13 mouse cellular contexts compared by ENCODE assay signal in the genomic region with DNA sequence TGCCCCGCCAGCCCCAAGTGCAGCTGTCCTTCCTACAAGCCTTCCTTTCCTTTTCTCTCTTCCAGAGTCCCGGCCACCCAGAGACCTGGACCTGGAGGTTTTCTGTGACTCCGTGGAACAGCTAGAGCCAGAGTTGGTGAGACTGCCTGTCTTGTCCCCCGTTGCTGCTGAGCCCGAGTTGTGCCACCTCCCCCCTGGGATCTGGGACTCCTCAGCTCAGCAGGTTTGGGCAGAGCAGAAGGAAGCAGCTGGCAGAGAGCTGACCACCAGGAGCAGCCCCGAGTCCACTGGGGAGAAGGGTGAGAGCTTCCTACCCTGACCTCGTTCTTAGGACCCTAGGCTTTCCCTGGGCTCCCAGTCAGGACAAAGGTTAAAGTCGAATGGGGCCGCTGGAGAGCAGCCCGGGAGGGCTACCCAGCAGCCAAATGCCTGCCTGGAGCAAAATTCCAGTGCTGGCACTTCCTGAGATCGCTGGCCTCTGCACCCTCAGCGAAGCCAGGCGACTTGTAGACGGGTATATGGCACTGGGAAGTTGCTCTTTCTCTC. TPM values are rescaled to one million over a fixed set of nuclear protein-coding genes. Genes with fewer than 3 reads are reported as not detected.
DNase-seq lines count a peak whose midpoint lies in the region; ATAC-seq and TF ChIP-seq lines count a peak whose summit lies in the region.
"Had no signal": no experiment of that assay in that cellular context is flagged by ENCODE, and none has a peak within 500 bp of the region (broad histone marks: within the 10 kb centered on the region; RNA-seq: fewer than 3 reads in every experiment).

No protein-coding gene starts in this region.

- 0 out of 2 replicates have a peak, but pooled peaks cover 3% of the 10 kb centered on the region for H3K27me3 ChIP-seq in liver, adult 2 months (ENCODE audit: control insufficient read depth, insufficient read depth, low read length)

- TF ChIP-seq CTCF in liver, adult 2 months (IDR thresholded peaks at IDR 0.05; ENCODE audit: low read depth, low read length) = peak; percentile 47

- TF ChIP-seq POLR2A in liver, adult 2 months (IDR thresholded peaks at IDR 0.05; ENCODE audit: extremely low read depth, insufficient read depth, low read length) = no peak

- WGBS in liver, adult 2 months = 23% methylated on average over 14 of the region's 14 CpGs

- H3K4me1 ChIP-seq in liver, adult 2 months (ENCODE audit: control insufficient read depth, insufficient read depth, low read length) = peaks cover 28% of the 10 kb centered on the region

- DNase-seq in adrenal gland, postnatal 14 days = peak; percentile 39
- no peak for DNase-seq in adrenal gland, postnatal 25 days
- DNase-seq in liver, adult 2 months (ENCODE audit: extremely low read depth, low read depth, low spot score) = peak; percentile 92
- DNase-seq in liver = no peak
- peak; percentile 82 to 92 for DNase-seq in kidney, postnatal 25 days
- DNase-seq in testis, postnatal 10 days (ENCODE audit: low spot score) = no peak
- DNase-seq in left cerebral cortex, adult 9 months (ENCODE audit: low spot score in 2 of 2) = no peak

- H3K36me3 ChIP-seq in liver, adult 2 months (ENCODE audit: control insufficient read depth, insufficient read depth, low read length) = peaks cover 2% of the 10 kb centered on the region; the same call in 1 of the 2 replicates
- H3K36me3 ChIP-seq: midbrain, embryonic 10.5 days; neural tube, embryonic 12.5 days; stomach, embryonic 15.5 days had no signal

- H3K79me2 ChIP-seq in liver, adult 2 months (ENCODE audit: control insufficient read depth, insufficient read depth, low read length) = peaks cover 7% of the 10 kb centered on the region; the same call in 1 of the 2 replicates

- peak overlapping the region; percentile 80 for H3K9ac ChIP-seq in liver, adult 2 months (ENCODE audit: low read depth, low read length)
- H3K9ac ChIP-seq: neural tube, embryonic 12.5 days; stomach, embryonic 15.5 days had no signal

- peak overlapping the region; percentile 45; the same call in 1 of the 2 replicates for H3K4me3 ChIP-seq in liver, adult 2 months (ENCODE audit: insufficient read depth, low read depth, low read length)
- H3K4me3 ChIP-seq: heart, adult 2 months; midbrain, embryonic 10.5 days; neural tube, embryonic 12.5 days; stomach, embryonic 15.5 days had no signal

- peak overlapping the region; percentile 97 for H3K27ac ChIP-seq in liver, adult 2 months (replicated peaks; ENCODE audit: insufficient read depth, low read depth, low read length)
- H3K27ac ChIP-seq: heart, adult 2 months; hindbrain, postnatal 0 days; neural tube, embryonic 12.5 days; stomach, embryonic 15.5 days had no signal

- no peak for ATAC-seq in CD4-positive, CD25-positive, alpha-beta regulatory T cell, adult 4 months
- ATAC-seq: hindbrain, postnatal 0 days had no signal

RNA-seq across cellular contexts. Expression of gene Acbd4, which starts 3.8 kb away (rescaled TPM):
- 77.8 and 84.9 TPM in 2 replicates for total RNA-seq in adrenal gland, postnatal 14 days (2021)
- total RNA-seq in adrenal gland, postnatal 25 days (2021) = 92.1 and 129 TPM in 2 replicates
- total RNA-seq in liver, adult 2 months (2014; rRNA removed) = 56.3 and 64.4 TPM in 2 replicates
- 66.6 and 83.9 TPM in 2 replicates for polyA plus RNA-seq in liver, adult 2 months (2012; rRNA removed)
- 10 to 100 TPM; 19.7 to 25.2 TPM for polyA plus RNA-seq in CD4-positive, CD25-positive, alpha-beta regulatory T cell, adult 4 months (2017; shearing (Covaris generic))

RNA-seq across cellular contexts. Expression of gene Plcd3, which starts 3.8 kb away (rescaled TPM):
- total RNA-seq in adrenal gland, postnatal 14 days (2021) = 9.3 and 11.2 TPM in 2 replicates
- 9.1 and 13.7 TPM in 2 replicates for total RNA-seq in adrenal gland, postnatal 25 days (2021)
- 0.54 and 1.0 TPM in 2 replicates for total RNA-seq in liver, adult 2 months (2014; rRNA removed)
- polyA plus RNA-seq in liver, adult 2 months (2012; rRNA removed) = 0.31 and 2.0 TPM in 2 replicates
- under 1 TPM; 0.41 to 0.51 TPM for polyA plus RNA-seq in CD4-positive, CD25-positive, alpha-beta regulatory T cell, adult 4 months (2017; shearing (Covaris generic))

RNA-seq across cellular contexts. Expression of gene Hexim1, which starts 10.8 kb away (rescaled TPM):
- total RNA-seq in adrenal gland, postnatal 14 days (2021) = 57.8 and 62.1 TPM in 2 replicates
- 72.0 and 75.6 TPM in 2 replicates for total RNA-seq in adrenal gland, postnatal 25 days (2021)
- total RNA-seq in liver, adult 2 months (2014; rRNA removed) = 10.2 and 10.5 TPM in 2 replicates
- 12.1 and 13.5 TPM in 2 replicates for polyA plus RNA-seq in liver, adult 2 months (2012; rRNA removed)
- 1 to 10 TPM; 2.6 to 4.3 TPM for polyA plus RNA-seq in CD4-positive, CD25-positive, alpha-beta regulatory T cell, adult 4 months (2017; shearing (Covaris generic))

RNA-seq across cellular contexts. Expression of gene Hexim2, which starts 27.0 kb away (rescaled TPM):
- total RNA-seq in adrenal gland, postnatal 14 days (2021) = 3.9 and 5.6 TPM in 2 replicates
- 3.9 and 6.2 TPM in 2 replicates for total RNA-seq in adrenal gland, postnatal 25 days (2021)
- total RNA-seq in liver, adult 2 months (2014; rRNA removed) = 1.3 and 1.8 TPM in 2 replicates
- 1.6 and 1.9 TPM in 2 replicates for polyA plus RNA-seq in liver, adult 2 months (2012; rRNA removed)
- 1 to 10 TPM; 2.3 to 4.5 TPM for polyA plus RNA-seq in CD4-positive, CD25-positive, alpha-beta regulatory T cell, adult 4 months (2017; shearing (Covaris generic))

Comparison
In these comparisons a context has a peak if more than half of its experiments do, and no peak if none do; other contexts are left out.
1. DNase-seq: peak in adrenal gland, postnatal 14 days (single experiment), liver, adult 2 months (single experiment) and kidney, postnatal 25 days (2 of 2); none in adrenal gland, postnatal 25 days (single experiment), liver (single experiment), testis, postnatal 10 days (single experiment) and left cerebral cortex, adult 9 months (0 of 2).